In genomic region chr5:139702905-139703304, GRCm38 (mm10) we compare ENCODE assay signal across 8 mouse cellular contexts. TPM values are rescaled to one million over a fixed set of nuclear protein-coding genes. Genes with fewer than 3 reads are reported as not detected.
DNase-seq lines count a peak whose midpoint lies in the region; ATAC-seq and TF ChIP-seq lines count a peak whose summit lies in the region.

No protein-coding gene starts in this region.

- 0 out of 2 replicates have a peak, but pooled peaks cover 4% of the 10 kb centered on the region for H3K27me3 ChIP-seq in hindbrain, embryonic 10.5 days (ENCODE audit: insufficient read depth, poor library complexity, severe bottlenecking)
- H3K27me3 ChIP-seq in hindbrain, embryonic 12.5 days: peaks cover 2% of the 10 kb centered on the region; the same call in 1 of the 2 replicates
- H3K27me3 ChIP-seq in ES-Bruce4 (ENCODE audit: control insufficient read depth, insufficient read depth, low read length, poor library complexity, severe bottlenecking): no peaks in the 10 kb centered on the region
- no peaks in the 10 kb centered on the region for H3K27me3 ChIP-seq in embryonic facial prominence, embryonic 14.5 days (replicated peaks; ENCODE audit: control insufficient read depth, insufficient read depth, low read length)

- peak; percentile 35 for DNase-seq in hindbrain, embryonic 10.5 days (ENCODE audit: low spot score)
- DNase-seq in embryonic facial prominence, embryonic 14.5 days (ENCODE audit: low spot score): no peak
- no peak for DNase-seq in right cerebral cortex, postnatal 10 days (ENCODE audit: low spot score in 2 of 2)
- DNase-seq in cerebellum, postnatal 36 days: no peak

- 59% methylated on average over 2 of the region's 2 CpGs for WGBS in hindbrain, embryonic 10.5 days
- 69% methylated on average over 2 of the region's 2 CpGs for WGBS in hindbrain, embryonic 12.5 days
- WGBS in embryonic facial prominence, embryonic 14.5 days: 90% methylated on average over 2 of the region's 2 CpGs
- 75% methylated on average over 2 of the region's 2 CpGs for WGBS in macrophage (ENCODE audit: missing documents)

- H3K9me3 ChIP-seq in hindbrain, embryonic 10.5 days: no peaks in the 10 kb centered on the region
- peaks cover 6% of the 10 kb centered on the region; the same call in 1 of the 2 replicates for H3K9me3 ChIP-seq in hindbrain, embryonic 12.5 days (replicated peaks)
- H3K9me3 ChIP-seq in ES-Bruce4 (replicated peaks; ENCODE audit: control insufficient read depth, insufficient read depth, low read length, poor library complexity, severe bottlenecking): no peaks in the 10 kb centered on the region
- H3K9me3 ChIP-seq in embryonic facial prominence, embryonic 14.5 days (ENCODE audit: control insufficient read depth, low read length): no peaks in the 10 kb centered on the region

- no peaks in the 10 kb centered on the region for H3K79me2 ChIP-seq in macrophage (ENCODE audit: inconsistent target)

- no peak overlapping the region for H3K9ac ChIP-seq in hindbrain, embryonic 12.5 days
- H3K9ac ChIP-seq in ES-Bruce4 (ENCODE audit: low read depth, poor library complexity, severe bottlenecking): no peak overlapping the region
- H3K9ac ChIP-seq in embryonic facial prominence, embryonic 14.5 days (ENCODE audit: low read depth, low read length): no peak overlapping the region

- peak; percentile 69 for TF ChIP-seq CTCF in ES-Bruce4 (IDR thresholded peaks at IDR 0.05; ENCODE audit: low read depth, low read length)

- H3K27ac ChIP-seq in hindbrain, embryonic 10.5 days: no peak overlapping the region
- no peak overlapping the region for H3K27ac ChIP-seq in hindbrain, embryonic 12.5 days
- H3K27ac ChIP-seq in ES-Bruce4 (ENCODE audit: insufficient read depth, low read length) (no peak overlapping the region), macrophage (peak overlapping the region; percentile 37)
- H3K27ac ChIP-seq in embryonic facial prominence, embryonic 14.5 days (replicated peaks; ENCODE audit: low read depth, low read length): no peak overlapping the region

- H3K36me3 ChIP-seq in hindbrain, embryonic 10.5 days: peaks cover 14% of the 10 kb centered on the region
- peaks cover 6% of the 10 kb centered on the region for H3K36me3 ChIP-seq in hindbrain, embryonic 12.5 days
- no peaks in the 10 kb centered on the region for H3K36me3 ChIP-seq in ES-Bruce4 (ENCODE audit: control insufficient read depth, insufficient read depth, low read length, poor library complexity, severe bottlenecking)
- H3K36me3 ChIP-seq in embryonic facial prominence, embryonic 14.5 days (ENCODE audit: control insufficient read depth, insufficient read depth, low read length): peaks cover 23% of the 10 kb centered on the region; the same call in 1 of the 2 replicates
- H3K36me3 ChIP-seq in macrophage (ENCODE audit: inconsistent target): no peaks in the 10 kb centered on the region

- no peak for TF ChIP-seq EP300 in ES-Bruce4 (IDR thresholded peaks at IDR 0.05; ENCODE audit: insufficient read depth, low read depth, low read length)

- no peak for TF ChIP-seq POLR2A in ES-Bruce4 (IDR thresholded peaks at IDR 0.05; ENCODE audit: insufficient read depth, low read length)

- no peak for ATAC-seq in hindbrain, embryonic 12.5 days (ENCODE audit: low FRiP score)
- ATAC-seq in embryonic facial prominence, embryonic 14.5 days (ENCODE audit: low read depth): 0 out of 2 replicates have a peak, but pooled peaks have one; percentile 18
- no peak for ATAC-seq in cerebellum, adult (ENCODE audit: insufficient number of reproducible peaks, low FRiP score, low TSS enrichment)

- H3K4me2 ChIP-seq in hindbrain, embryonic 12.5 days (replicated peaks): no peak overlapping the region
- no peak overlapping the region for H3K4me2 ChIP-seq in embryonic facial prominence, embryonic 14.5 days (ENCODE audit: low read depth, low read length)

- H3K4me1 ChIP-seq in hindbrain, embryonic 10.5 days (replicated peaks): peaks cover 6% of the 10 kb centered on the region; the same call in 1 of the 2 replicates
- no peaks in the 10 kb centered on the region for H3K4me1 ChIP-seq in hindbrain, embryonic 12.5 days
- H3K4me1 ChIP-seq in ES-Bruce4 (ENCODE audit: control insufficient read depth, insufficient read depth, low read length): no peaks in the 10 kb centered on the region
- H3K4me1 ChIP-seq in embryonic facial prominence, embryonic 14.5 days (ENCODE audit: control insufficient read depth, insufficient read depth, low read length): no peaks in the 10 kb centered on the region

- H3K4me3 ChIP-seq in hindbrain, embryonic 10.5 days: no peak overlapping the region
- H3K4me3 ChIP-seq in hindbrain, embryonic 12.5 days: no peak overlapping the region
- H3K4me3 ChIP-seq in ES-Bruce4 (ENCODE audit: low read depth, low read length) (no peak overlapping the region), macrophage (ENCODE audit: inconsistent target) (no peak overlapping the region)
- H3K4me3 ChIP-seq in embryonic facial prominence, embryonic 14.5 days (ENCODE audit: low read depth, low read length): no peak overlapping the region

RNA-seq across cellular contexts. Expression of gene Micall2, which starts 33.2 kb away (rescaled TPM):
- polyA plus RNA-seq in hindbrain, embryonic 10.5 days (2016; fragmentation: Nextera tagmentation; extraction: Ambion mirVana): 6.9 and 10.2 TPM in 2 replicates
- 8.2 and 8.6 TPM in 2 replicates for polyA plus RNA-seq in hindbrain, embryonic 12.5 days (2016; fragmentation: Nextera tagmentation; extraction: Ambion mirVana)
- polyA plus RNA-seq in ES-Bruce4 (2011; ENCODE audit: insufficient read depth, insufficient read length, low read depth, missing spikeins): 1.8 TPM in 2 replicates
- 5.5 and 5.8 TPM in 2 replicates for polyA plus RNA-seq in embryonic facial prominence, embryonic 14.5 days (2014; fragmentation: Nextera tagmentation; extraction: Ambion mirVana)
- total RNA-seq in macrophage (2018; cell fraction: chromatin; rRNA removed): 100 to 1,000 TPM in 1 of 26 experiments, 10 to 100 TPM in 25; 10.5 to 143 (median 27.1) TPM
- 10 to 100 TPM in 11 of 26 experiments, 1 to 10 TPM in 15; 4.8 to 23.2 (median 9.4) TPM for total RNA-seq in macrophage (2018; cell fraction: cytosol; rRNA removed)
- 10 to 100 TPM in 20 of 26 experiments, 1 to 10 TPM in 6; 5.0 to 46.3 (median 14.8) TPM for total RNA-seq in macrophage (2018; cell fraction: nucleus; rRNA removed)
- 3.8 to 12.7 TPM (median 7.4 TPM) in 3 replicates for polyA plus RNA-seq in macrophage (2018)
